Mouse (Mus musculus): ENCODE data around the gene Cdca7l. TPM values are rescaled to one million over a fixed set of nuclear protein-coding genes. Genes with fewer than 3 reads are reported as not detected.
A peak's percentile ranks its signal among the peaks of the same experiment; 100 is the strongest.

The Cdca7l gene
- total RNA-seq, 4 experiments from 2014 or later, result 0.81 to 2.7 (median 1.5) TPM

- DNase-seq (ENCODE audit: low spot score in 2 of 2), result no peak
These were observed 5.4 kb downstream of the Cdca7l start for GRCm38 (mm10) chr12:117809327-117810017.

DNA sequence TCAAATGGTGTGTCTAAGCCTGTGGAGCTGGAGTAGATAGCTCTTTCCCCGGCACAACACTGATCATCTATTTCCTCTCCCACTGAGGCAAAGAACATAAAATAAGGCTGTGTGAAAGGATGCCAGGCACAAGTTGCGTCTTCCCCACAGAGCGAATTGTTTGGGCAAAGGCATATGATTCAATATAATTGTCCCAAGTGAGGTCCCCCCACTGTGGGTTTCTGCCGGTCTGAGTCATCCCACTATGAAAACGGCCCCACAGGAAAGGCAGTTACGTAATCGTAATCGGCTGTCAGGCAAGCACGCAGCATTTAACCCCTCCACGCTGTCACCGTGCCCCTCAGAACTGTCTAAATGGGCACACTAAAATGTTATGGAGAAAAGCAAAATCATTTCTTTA lies 6.0 kb downstream of the Cdca7l start:
- no peak for DNase-seq (ENCODE audit: low spot score in 2 of 2)

GRCm38 (mm10) chr12:117820138-117820858 lies 16.2 kb downstream of the Cdca7l start:
- DNase-seq (ENCODE audit: low spot score in 2 of 2), result no peak

GRCm38 (mm10) chr12:117820859-117821221 lies 16.8 kb downstream of the Cdca7l start:
- DNase-seq (ENCODE audit: low spot score in 2 of 2), result no peak

- DNase-seq (ENCODE audit: low spot score in 2 of 2), result no peak
These were observed 17.3 kb downstream of the Cdca7l start for GRCm38 (mm10) chr12:117821394-117821793.

DNA sequence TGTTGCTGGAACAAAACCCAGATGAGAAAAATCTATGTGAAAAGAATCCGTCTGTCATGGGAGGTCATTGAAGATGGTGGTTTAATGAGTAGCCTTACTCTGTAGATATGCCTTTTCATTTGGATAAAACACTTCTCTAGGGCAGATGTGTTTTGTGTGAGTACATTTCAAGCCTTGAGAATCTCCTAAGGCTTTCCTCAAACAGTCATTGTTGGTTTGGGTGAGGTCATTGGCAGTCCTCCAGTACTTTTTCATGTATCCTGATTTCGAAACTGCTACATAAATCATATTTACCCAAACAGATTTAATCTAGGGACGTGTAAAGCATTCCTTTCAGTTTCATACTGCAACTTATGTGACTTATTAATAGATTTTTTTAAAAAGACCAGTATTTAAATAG lies 24.3 kb downstream of the Cdca7l start:
- DNase-seq (ENCODE audit: low spot score in 2 of 2), result no peak

GRCm38 (mm10) chr12:117831351-117831961 lies 27.4 kb downstream of the Cdca7l start:
- no peak for DNase-seq (ENCODE audit: low spot score in 2 of 2)

- no peak for DNase-seq (ENCODE audit: low spot score in 2 of 2)
These were observed 28.1 kb downstream of the Cdca7l start for GRCm38 (mm10) chr12:117832190-117832589.

GRCm38 (mm10) chr12:117834652-117835051 lies 30.6 kb downstream of the Cdca7l start:
- DNase-seq (ENCODE audit: low spot score in 2 of 2), result no peak

GRCm38 (mm10) chr12:117835371-117835770 lies 31.3 kb downstream of the Cdca7l start:
- DNase-seq (ENCODE audit: low spot score in 2 of 2), result no peak

DNA sequence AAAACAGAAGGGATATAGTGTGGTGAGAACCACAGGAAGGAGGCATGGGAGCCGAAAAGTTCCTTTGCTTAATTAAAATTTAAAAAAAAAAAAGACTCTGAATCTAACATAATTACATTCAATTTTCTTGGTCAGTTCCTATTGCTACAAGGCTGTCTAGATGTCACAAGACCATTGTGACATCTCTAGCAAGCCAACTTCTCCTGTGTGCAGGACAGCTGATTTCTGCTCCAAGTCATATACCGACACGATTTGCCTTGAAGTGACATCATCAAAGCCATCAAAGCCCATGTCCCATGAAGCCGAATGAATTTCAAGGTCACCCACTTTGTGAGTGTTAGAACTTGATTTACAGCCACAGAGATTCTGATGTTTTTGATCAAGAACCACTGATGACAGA lies 33.3 kb downstream of the Cdca7l start:
- DNase-seq (ENCODE audit: low spot score in 2 of 2), result no peak

DNA sequence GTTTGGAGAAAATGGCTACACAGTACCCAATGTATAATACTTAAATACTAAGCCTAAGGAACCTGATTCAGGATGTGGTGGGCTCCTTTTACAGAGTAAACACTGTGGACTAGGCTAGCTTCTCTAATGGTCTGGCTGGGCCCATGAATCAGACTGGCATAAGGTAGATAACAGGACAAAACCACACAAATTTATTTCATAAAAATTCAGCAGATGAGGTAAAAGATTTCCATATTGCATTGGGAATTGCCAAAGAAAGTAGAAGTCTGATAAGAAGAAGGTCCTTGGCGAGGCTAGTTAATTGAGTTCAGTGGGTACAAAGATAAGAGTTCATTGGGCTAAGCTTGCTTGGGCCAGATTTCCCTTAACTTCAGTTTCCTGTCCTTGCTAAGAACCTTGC lies 36.6 kb downstream of the Cdca7l start:
- DNase-seq (ENCODE audit: low spot score in 2 of 2), result no peak

DNA sequence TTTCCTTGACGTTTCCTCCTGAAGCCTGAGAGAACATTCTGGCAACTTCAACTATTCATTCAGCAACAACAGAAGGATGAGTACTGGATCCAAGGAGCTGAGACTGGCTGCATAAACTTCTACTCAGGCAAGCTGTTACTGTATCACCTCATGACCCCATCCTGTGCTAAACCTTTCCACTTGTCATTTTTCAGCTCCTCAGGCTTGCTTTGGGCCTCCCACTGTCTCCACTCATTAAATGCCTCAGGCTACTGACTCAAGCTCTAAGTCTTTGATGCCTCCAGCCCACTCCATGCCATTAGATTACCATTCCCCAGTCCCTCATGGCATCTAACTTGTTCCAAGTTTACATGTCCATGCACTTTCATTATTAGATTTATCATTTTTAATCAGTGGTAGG lies 38.6 kb downstream of the Cdca7l start:
- DNase-seq (ENCODE audit: low spot score in 2 of 2), result no peak

GRCm38 (mm10) chr12:117843302-117844074 lies 39.4 kb downstream of the Cdca7l start:
- DNase-seq (ENCODE audit: low spot score in 2 of 2), result peak in 1 of 2 experiments; percentile 39

- DNase-seq (ENCODE audit: low spot score in 2 of 2), result no peak
These were observed 40.0 kb downstream of the Cdca7l start for GRCm38 (mm10) chr12:117844075-117844408.

DNA sequence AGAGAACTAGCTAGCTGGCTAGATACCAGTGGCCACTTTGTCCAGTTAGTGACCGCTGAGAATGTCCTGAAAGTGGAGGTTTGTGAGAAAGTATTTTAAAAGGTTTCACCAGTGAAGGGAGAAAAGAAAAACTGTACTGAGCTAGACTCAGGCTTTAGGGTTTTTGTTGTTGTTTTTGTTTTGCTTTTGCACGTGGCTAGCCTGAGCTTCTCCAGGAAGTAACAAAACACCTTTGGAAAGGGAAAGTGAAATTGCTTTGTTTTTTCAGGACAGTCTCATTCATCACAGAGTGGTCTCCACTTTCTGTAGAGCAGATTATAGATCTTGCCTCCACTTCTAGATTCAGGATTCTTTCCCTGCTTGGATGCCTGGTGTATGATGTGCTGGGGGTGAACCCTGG lies 40.8 kb downstream of the Cdca7l start:
- DNase-seq (ENCODE audit: low spot score in 2 of 2), result no peak

DNA sequence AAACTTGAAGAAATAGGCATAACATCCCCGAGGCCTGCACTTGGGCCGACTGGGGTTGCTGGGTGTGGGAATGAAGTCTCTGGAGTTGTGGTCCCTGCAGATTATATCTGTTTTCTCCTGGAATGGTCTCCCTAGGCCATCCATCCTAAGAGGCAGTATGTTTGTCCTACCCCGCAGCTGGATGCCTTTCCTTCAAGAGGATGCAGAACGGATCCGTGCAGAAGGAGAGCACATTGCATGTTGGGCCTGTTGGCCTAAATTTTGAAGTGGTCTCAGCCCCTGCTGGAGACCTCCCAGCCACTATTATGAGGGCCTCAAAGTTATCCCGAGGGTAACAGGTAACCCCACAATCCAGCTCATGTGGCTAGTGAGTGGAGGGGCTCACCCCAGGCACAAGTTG lies 44.5 kb downstream of the Cdca7l start:
- no peak for DNase-seq (ENCODE audit: low spot score in 2 of 2)

DNA sequence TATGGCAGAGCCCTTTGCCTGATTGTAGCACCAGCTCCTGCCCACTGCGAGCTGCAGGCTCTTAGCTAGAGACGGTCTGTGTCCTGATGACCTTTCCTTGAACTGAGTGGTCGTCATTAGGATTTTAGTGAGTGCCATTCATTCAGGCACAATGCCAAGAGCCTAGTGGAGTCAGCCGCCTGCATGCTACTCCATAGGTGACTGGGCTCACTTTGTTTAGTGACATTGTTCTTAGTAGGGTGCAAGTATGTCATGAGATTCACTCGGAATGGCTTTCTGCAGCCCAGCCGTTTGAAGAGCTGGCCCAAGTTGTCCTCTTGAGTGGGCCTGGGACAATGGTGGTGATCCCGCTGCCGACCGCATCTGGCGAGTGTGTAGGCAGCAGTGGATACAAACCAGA lies 46.4 kb downstream of the Cdca7l start:
- no peak for DNase-seq (ENCODE audit: low spot score in 2 of 2)

DNA sequence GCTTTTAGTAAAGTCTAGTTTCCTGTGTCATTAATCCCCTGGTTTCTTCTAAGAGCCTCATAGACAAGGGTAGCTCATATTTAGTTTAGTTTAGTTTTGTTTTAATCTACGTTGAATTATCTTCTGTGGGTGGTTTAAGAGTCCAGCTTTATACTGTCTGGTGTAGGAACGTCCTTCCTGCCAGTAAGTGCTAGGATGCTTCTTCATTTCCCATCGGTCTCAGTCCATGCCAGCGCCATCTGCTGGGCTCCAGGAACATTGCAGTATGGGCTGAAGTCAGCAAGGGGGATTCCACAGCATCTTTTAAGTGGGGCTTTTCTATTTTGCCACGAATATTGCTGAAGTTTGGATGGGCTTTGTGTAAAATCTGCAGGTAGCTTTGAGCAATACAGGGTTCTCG lies 49.2 kb downstream of the Cdca7l start:
- DNase-seq (ENCODE audit: low spot score in 2 of 2), result peak in 1 of 2 experiments; percentile 55

DNA sequence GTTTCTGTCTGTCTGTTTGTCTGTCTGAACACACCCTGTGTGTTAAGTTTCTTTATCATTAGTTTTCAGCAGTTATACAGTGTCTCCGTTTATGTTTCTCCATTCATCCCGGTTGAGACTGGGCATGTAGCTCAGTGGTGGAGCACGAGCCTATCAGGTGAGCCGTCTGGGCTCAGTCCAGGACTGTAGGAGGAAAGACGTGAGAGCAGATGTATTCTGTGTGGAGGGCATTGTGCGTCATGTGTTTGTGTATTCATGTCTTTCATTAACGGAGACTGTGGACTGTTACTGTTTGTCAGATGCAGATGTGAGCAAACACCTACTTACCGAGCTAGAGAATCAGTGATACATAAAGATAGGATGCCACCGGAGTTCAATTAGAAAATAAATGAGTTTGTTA lies 52.9 kb downstream of the Cdca7l start:
- DNase-seq (ENCODE audit: low spot score in 2 of 2), result no peak

GRCm38 (mm10) chr12:117857884-117858283 lies 53.8 kb downstream of the Cdca7l start:
- no peak for DNase-seq (ENCODE audit: low spot score in 2 of 2)

GRCm38 (mm10) chr12:117860840-117861239 lies 56.8 kb downstream of the Cdca7l start:
- DNase-seq (ENCODE audit: low spot score in 2 of 2), result no peak
